Mouse (Mus musculus): ENCODE data around the gene Gm4131.

Gene Gm4131

GRCm38 (mm10) chr14:62550121-62550520 is 16.6 kb downstream of the Gm4131 start:
- DNase-seq (ENCODE audit: low spot score in 2 of 2): no peak

DNA sequence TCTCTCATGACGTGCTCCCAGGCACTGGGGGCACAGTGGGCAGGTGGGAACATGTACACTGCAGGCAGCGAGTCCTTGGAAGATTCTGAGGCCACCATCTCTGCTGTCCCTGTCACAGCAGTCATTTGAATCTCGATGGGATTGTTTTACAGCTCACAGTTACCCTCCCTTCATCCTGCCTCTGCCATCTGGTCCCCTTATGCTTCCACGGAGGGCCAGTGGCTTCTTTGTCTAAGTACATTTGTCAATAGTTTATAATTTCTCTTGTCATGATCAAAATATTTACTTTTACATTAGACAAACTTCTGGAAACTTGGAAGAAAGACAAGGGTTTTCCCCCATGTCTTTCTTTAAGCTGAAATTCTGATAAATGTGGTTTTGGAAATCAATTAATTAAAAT is 20.0 kb downstream of the Gm4131 start:
- no peak for DNase-seq (ENCODE audit: low spot score in 2 of 2)

DNA sequence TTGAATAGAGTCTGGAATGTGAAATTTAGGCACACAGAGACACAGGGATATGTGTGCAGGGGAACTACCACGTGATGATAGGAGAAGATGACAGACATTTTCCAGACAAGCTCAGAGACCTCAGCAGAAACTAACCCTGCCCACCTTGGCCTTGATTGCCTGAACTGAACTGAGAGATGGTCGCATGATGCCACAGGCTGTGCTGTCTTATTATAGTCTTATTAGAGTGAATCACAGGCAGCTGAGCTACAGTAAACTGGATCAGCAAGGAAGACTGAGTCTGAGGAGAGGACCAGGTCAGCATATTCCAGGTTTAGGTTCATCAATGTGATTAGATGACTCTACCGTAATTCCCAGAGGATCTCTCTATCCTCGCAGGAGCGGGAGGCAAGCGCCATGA is 20.4 kb downstream of the Gm4131 start:
- no peak for DNase-seq (ENCODE audit: low spot score in 2 of 2)

DNA sequence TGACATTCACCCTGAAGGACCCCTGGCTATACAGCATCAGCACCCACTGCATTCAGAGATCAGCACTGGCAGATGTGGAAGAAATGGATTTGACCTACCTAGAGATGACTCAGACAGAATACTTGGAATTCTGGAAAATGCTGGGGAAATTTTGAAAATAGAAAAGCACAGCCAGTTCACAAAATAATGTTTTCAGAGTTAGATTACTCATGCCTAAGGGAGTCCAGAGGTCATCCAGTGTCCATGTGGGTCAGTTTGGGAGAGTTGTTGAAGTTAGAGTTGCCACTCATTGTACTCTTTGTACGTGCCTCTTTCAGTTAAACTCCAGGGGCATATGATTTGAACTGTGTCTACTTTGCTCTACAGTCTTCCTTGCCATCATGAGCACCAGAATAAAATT is 25.0 kb downstream of the Gm4131 start:
- DNase-seq (ENCODE audit: low spot score in 2 of 2): no peak

DNA sequence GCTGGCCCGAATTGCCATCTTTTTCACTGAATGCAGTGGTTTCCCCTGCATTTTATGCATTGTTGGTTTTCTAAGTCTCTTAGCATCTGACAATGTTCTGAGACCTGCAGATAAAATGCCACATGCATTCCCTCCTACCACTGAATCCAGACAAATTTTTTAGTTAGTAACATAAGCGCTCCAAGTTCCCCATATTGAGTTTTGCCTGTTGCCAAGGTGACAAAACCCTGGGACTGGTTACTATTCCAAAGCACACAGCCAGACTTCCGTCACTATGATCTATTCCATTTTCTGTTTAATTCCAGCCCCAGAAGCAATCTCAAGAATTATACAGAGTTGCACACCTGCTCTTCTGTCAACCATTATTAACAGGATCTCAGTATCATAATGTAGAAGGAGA is 26.9 kb downstream of the Gm4131 start:
- DNase-seq (ENCODE audit: low spot score in 2 of 2): no peak

GRCm38 (mm10) chr14:62536988-62537387 is 29.7 kb downstream of the Gm4131 start:
- no peak for DNase-seq (ENCODE audit: low spot score in 2 of 2)

- DNase-seq (ENCODE audit: low spot score in 2 of 2): no peak
These were observed 30.6 kb downstream of the Gm4131 start for GRCm38 (mm10) chr14:62536127-62536526.

DNA sequence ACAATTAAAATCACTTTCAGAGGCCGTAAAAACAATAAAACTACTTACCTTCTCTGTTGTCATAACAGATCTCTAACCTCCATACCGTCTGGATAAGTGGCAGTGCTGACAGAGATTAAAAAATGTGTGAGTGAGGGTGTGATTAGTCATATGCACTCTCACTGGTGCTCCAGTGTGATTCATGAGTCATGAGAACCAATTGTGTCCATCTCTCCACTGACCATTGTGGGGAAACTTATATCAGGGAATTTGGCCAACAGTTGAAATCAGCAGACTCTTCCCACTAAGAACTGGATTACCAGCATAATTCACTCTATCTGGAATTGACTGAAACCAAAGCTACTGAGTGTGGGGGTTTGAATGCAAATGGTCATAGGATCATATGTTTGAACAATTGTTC is 35.8 kb downstream of the Gm4131 start:
- DNase-seq (ENCODE audit: low spot score in 2 of 2): no peak

- no peak for DNase-seq (ENCODE audit: low spot score in 2 of 2)
These were observed 53.9 kb downstream of the Gm4131 start for GRCm38 (mm10) chr14:62512845-62513244.

DNA sequence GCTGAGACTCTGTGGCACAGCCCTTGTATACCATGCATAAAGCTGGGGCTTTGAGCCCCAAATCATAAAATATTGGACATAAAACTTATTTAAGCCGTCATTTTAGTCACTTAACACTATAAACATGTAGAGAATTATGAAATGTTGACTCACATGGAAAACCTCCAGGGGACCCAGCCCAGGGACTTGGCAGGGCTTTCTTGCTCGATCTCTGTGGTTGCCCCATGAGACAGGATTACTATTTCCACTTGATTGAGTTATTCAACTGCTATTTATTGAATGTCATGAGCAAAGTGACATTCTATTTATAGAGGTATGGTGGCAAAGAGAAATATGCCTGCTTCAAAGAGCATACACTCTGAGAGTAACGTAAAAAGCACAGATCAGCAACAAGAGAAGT is 57.4 kb downstream of the Gm4131 start:
- DNase-seq (ENCODE audit: low spot score in 2 of 2): no peak

GRCm38 (mm10) chr14:62506261-62506660 is 60.5 kb downstream of the Gm4131 start:
- DNase-seq (ENCODE audit: low spot score in 2 of 2): no peak

GRCm38 (mm10) chr14:62497391-62497790 is 69.3 kb downstream of the Gm4131 start:
- DNase-seq (ENCODE audit: low spot score in 2 of 2): no peak

DNA sequence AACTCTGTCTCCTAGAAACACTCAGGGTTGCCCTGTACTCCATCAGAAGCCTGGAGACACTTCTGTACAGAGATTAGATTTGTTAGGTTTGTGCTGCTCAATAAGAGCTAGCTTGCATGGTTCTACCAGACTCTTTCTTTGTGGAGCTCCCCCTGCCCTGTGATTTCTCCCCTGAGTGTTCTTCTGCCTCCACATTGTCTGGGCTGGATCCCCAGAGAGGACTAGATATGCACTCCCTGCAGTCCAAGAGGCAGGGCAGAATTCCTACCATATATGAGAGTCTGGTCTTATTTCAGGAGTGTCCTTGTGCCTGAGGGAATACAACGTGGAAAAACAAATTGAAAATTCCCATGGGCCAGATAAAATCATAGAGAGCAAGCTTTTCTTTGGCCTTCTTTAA is 70.2 kb downstream of the Gm4131 start:
- DNase-seq (ENCODE audit: low spot score in 2 of 2): no peak

DNA sequence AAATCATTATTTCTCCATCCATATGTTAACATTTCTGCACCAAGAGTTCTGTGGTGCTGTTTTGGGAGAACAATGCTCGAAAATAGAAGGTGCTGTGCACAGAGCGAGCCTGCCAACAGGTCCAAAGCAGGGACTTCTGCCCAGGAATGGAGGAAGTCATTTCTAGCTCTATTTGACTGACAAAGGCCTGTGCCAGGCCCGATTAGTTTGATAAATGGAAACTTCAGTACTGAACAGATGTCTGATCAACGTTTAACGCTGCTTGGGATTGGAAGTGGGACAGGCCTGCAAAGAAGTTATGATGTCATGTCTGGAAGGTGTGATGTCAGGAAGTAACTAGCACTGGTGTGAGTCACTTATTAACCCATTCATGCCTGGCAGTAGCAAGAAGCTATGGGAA is 73.3 kb downstream of the Gm4131 start:
- no peak for DNase-seq (ENCODE audit: low spot score in 2 of 2)

- peak; percentile 19 to 21 for DNase-seq (ENCODE audit: low spot score in 2 of 2)
These were observed 74.4 kb downstream of the Gm4131 start for GRCm38 (mm10) chr14:62492196-62492850.

DNA sequence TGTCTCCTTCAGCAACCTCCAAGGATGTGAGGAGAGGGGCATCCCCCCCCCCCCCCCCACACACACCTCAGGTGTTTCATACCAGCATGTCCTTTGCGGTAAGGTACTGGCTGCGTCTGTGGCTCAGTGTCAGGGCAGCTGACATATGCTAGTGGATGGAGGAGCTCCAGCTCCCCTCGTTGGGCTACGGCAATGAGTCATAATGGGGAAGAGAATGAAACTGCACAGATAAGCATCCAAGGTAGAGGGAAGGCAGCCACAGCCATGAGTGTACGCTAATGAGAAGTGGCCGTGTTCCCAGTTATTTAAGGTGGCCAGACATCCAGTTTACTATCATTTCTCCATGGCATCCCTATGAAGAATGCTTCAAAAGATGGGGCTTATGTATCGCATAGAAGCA is 78.5 kb downstream of the Gm4131 start:
- no peak for DNase-seq (ENCODE audit: low spot score in 2 of 2)

DNA sequence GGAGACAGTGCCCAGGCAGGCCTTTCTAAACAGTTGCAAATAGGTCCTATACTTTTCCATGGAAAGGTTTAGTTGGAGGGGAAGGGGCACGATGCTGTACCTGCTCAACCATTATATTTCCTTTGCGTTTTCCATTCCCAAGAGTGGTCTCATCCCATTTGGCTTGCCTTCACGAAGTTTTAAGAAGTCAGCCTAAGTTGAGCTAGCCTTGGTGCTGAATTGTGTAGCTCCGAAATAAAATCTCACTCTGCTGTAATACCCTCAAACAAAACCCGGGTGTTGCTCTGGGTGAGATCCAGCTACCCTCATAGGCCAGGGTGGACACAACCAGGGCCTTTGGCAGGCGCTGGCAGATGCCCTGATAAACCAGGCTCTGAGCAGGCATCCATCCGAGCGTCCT is 85.3 kb downstream of the Gm4131 start:
- no peak for DNase-seq (ENCODE audit: low spot score in 2 of 2)

DNA sequence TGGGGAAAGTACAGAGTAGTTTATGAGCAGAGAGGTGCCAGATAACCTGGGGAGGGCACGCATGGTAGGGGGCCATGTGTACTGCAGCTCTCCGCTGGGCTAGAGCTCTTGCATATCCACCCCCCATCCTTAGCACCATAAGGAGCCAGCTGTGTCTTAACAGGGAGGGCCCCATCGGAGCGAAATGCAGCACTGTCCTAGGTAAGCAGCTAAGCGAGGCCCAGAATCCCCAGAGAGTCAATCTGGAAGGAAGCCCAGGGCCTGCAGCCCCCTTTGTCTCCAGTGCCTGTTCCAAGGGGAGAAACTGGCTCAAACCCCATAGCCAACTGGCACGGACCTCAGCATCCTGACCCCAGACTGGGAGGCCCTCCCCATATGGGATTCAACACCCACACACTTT is 87.3 kb downstream of the Gm4131 start:
- DNase-seq (ENCODE audit: low spot score in 2 of 2): no peak

DNA sequence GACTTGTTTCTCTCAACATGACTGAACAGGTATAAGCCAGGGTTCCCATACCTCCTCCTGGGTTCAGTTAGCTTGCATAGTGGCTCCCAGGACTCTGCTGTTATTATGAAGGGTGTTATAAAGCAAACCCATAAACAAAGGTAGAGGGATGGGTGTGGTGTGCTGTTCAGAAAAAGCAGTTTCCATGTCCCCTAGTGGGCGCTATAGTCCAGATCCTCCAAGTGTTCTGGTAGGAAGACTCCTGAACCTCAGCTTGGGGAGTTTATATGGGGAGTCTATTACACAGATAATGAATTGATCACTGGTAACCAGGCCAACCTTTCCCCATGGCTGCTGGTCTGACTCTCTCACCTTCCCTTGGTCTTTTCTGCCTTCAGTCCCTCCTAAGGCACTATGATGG is 92.2 kb downstream of the Gm4131 start:
- DNase-seq (ENCODE audit: low spot score in 2 of 2): no peak

- DNase-seq (ENCODE audit: low spot score in 2 of 2): no peak
These were observed 94.7 kb downstream of the Gm4131 start for GRCm38 (mm10) chr14:62472061-62472460.

DNA sequence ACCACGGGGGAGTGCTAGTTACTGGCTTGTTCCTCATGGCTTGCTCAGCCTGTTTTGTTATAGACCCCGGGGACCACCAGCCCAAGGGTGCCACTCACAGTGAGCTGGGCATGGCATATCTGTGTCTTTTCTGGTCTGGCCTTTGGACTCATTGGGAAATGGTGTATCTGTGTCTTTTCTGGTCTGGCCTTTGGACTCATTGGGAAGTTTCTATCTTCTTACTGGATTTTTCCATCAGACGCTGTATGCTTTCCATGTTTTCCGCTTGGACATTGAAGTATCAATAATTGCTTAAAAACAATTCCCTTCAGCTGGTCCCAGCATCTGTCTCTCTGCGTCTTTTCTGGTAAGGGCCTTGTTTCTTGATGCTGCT is 98.0 kb downstream of the Gm4131 start:
- no peak for DNase-seq (ENCODE audit: low spot score in 2 of 2)

GRCm38 (mm10) chr14:62468119-62468752 is 98.5 kb downstream of the Gm4131 start:
- no peak for DNase-seq (ENCODE audit: low spot score in 2 of 2)

DNA sequence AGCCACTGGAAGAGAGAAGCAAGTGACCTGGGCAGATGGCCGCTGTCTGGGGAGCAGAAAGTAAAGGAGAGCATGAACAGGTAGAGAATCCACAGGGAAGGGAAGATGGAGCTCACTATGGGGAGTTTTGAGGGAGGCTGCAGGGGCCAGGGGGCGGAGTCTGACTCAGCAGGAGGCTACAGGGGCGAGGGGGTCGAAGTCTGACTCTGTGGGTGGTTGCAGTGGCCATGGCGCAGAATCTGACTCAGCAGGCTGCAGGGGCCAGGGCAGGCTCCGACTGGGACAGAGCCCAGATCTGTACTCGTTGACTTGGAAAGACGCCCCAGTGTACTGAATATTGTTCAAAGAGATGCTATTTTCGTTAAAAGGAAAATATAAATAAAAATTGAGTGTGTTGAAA is 101.8 kb downstream of the Gm4131 start:
- no peak for DNase-seq (ENCODE audit: low spot score in 2 of 2)

- DNase-seq (ENCODE audit: low spot score in 2 of 2): no peak
These were observed 107.2 kb downstream of the Gm4131 start for GRCm38 (mm10) chr14:62459541-62459940.
